Comparison of ENCODE assay signal across 26 mouse cellular contexts in genomic region chr1:33480382-33480781, GRCm38 (mm10).
DNase-seq lines count a peak whose midpoint lies in the region; ATAC-seq and TF ChIP-seq lines count a peak whose summit lies in the region.
"Had no signal": no experiment of that assay in that cellular context is flagged by ENCODE, and none has a peak within 500 bp of the region (broad histone marks: within the 10 kb centered on the region; RNA-seq: fewer than 3 reads in every experiment).

No protein-coding gene starts in this region.

- H3K4me1 ChIP-seq in forebrain, embryonic 13.5 days = no peaks in the 10 kb centered on the region
- no peaks in the 10 kb centered on the region for H3K4me1 ChIP-seq in forebrain, embryonic 16.5 days (replicated peaks; ENCODE audit: control insufficient read depth, insufficient read depth, low read length)
- no peaks in the 10 kb centered on the region for H3K4me1 ChIP-seq in hindbrain, postnatal 0 days (ENCODE audit: insufficient read depth, low read length)
- H3K4me1 ChIP-seq in hindbrain, embryonic 11.5 days (replicated peaks; ENCODE audit: control insufficient read depth, insufficient read depth, low read length) = no peaks in the 10 kb centered on the region
- no peaks in the 10 kb centered on the region for H3K4me1 ChIP-seq in neural tube, embryonic 12.5 days
- no peaks in the 10 kb centered on the region; the same call in 1 of the 2 replicates for H3K4me1 ChIP-seq in neural tube, embryonic 15.5 days
- H3K4me1 ChIP-seq: embryonic facial prominence, embryonic 13.5 days; forebrain, embryonic 10.5 days; limb, embryonic 12.5 days; liver, embryonic 15.5 days; lung, embryonic 15.5 days; stomach, embryonic 15.5 days had no signal

- H3K4me2 ChIP-seq in forebrain, embryonic 13.5 days = no peak overlapping the region
- no peak overlapping the region for H3K4me2 ChIP-seq in forebrain, embryonic 16.5 days (ENCODE audit: low read length)
- H3K4me2 ChIP-seq in hindbrain, postnatal 0 days (ENCODE audit: low read depth, low read length) = no peak overlapping the region
- H3K4me2 ChIP-seq in hindbrain, embryonic 11.5 days (replicated peaks; ENCODE audit: low read depth, low read length) = no peak overlapping the region
- H3K4me2 ChIP-seq in neural tube, embryonic 12.5 days (replicated peaks) = no peak overlapping the region
- no peak overlapping the region for H3K4me2 ChIP-seq in neural tube, embryonic 15.5 days
- H3K4me2 ChIP-seq: embryonic facial prominence, embryonic 13.5 days; limb, embryonic 12.5 days; liver, embryonic 15.5 days; lung, embryonic 15.5 days; stomach, embryonic 15.5 days had no signal

- H3K36me3 ChIP-seq in forebrain, embryonic 13.5 days (ENCODE audit: poor library complexity, severe bottlenecking) = peaks cover 5% of the 10 kb centered on the region; the same call in 1 of the 2 replicates
- H3K36me3 ChIP-seq in forebrain, embryonic 16.5 days (ENCODE audit: control insufficient read depth, insufficient read depth) = no peaks in the 10 kb centered on the region
- H3K36me3 ChIP-seq in hindbrain, postnatal 0 days (ENCODE audit: insufficient read depth, low read length) = no peaks in the 10 kb centered on the region
- no peaks in the 10 kb centered on the region for H3K36me3 ChIP-seq in hindbrain, embryonic 11.5 days (ENCODE audit: control insufficient read depth, insufficient read depth, low read length)
- no peaks in the 10 kb centered on the region for H3K36me3 ChIP-seq in neural tube, embryonic 12.5 days
- no peaks in the 10 kb centered on the region for H3K36me3 ChIP-seq in neural tube, embryonic 15.5 days
- H3K36me3 ChIP-seq: lung, embryonic 15.5 days; stomach, embryonic 15.5 days had no signal

- H3K9ac ChIP-seq in forebrain, embryonic 13.5 days = no peak overlapping the region
- no peak overlapping the region for H3K9ac ChIP-seq in forebrain, embryonic 16.5 days (replicated peaks; ENCODE audit: low read depth, low read length)
- H3K9ac ChIP-seq in hindbrain, postnatal 0 days (replicated peaks; ENCODE audit: low read length) = no peak overlapping the region
- no peak overlapping the region for H3K9ac ChIP-seq in hindbrain, embryonic 11.5 days (ENCODE audit: low read depth, low read length)
- no peak overlapping the region for H3K9ac ChIP-seq in neural tube, embryonic 12.5 days
- no peak overlapping the region for H3K9ac ChIP-seq in neural tube, embryonic 15.5 days (replicated peaks)
- H3K9ac ChIP-seq: embryonic facial prominence, embryonic 13.5 days; limb, embryonic 12.5 days; liver, embryonic 15.5 days; lung, embryonic 15.5 days; stomach, embryonic 15.5 days had no signal

- WGBS in forebrain, embryonic 13.5 days = 78% methylated on average over 7 of the region's 7 CpGs
- WGBS in forebrain, embryonic 16.5 days = 76% methylated on average over 7 of the region's 7 CpGs
- 81% methylated on average over 7 of the region's 7 CpGs for WGBS in hindbrain, postnatal 0 days
- WGBS in hindbrain, embryonic 11.5 days = 92% methylated on average over 7 of the region's 7 CpGs
- WGBS in neural tube, embryonic 12.5 days = 85% methylated on average over 7 of the region's 7 CpGs
- WGBS in neural tube, embryonic 15.5 days = 72% methylated on average over 7 of the region's 7 CpGs

- H3K27me3 ChIP-seq in forebrain, embryonic 13.5 days = no peaks in the 10 kb centered on the region
- H3K27me3 ChIP-seq in forebrain, embryonic 16.5 days (replicated peaks; ENCODE audit: control insufficient read depth, insufficient read depth, low read length) = no peaks in the 10 kb centered on the region
- no peaks in the 10 kb centered on the region for H3K27me3 ChIP-seq in hindbrain, postnatal 0 days (ENCODE audit: insufficient read depth, low read length)
- H3K27me3 ChIP-seq in hindbrain, embryonic 11.5 days (ENCODE audit: control insufficient read depth, insufficient read depth, low read length) = no peaks in the 10 kb centered on the region
- no peaks in the 10 kb centered on the region for H3K27me3 ChIP-seq in neural tube, embryonic 12.5 days (replicated peaks)
- H3K27me3 ChIP-seq in neural tube, embryonic 15.5 days (replicated peaks) = no peaks in the 10 kb centered on the region
- H3K27me3 ChIP-seq: CH12.LX; embryonic facial prominence, embryonic 13.5 days; limb, embryonic 12.5 days; liver, embryonic 15.5 days; lung, embryonic 15.5 days; stomach, embryonic 15.5 days had no signal

- peak; percentile 21; the same call in 1 of the 2 replicates for ATAC-seq in forebrain, embryonic 13.5 days
- no peak for ATAC-seq in forebrain, embryonic 16.5 days
- peak; percentile 40; the same call in 1 of the 2 replicates for ATAC-seq in hindbrain, postnatal 0 days
- ATAC-seq in hindbrain, embryonic 11.5 days (ENCODE audit: low FRiP score) = no peak
- ATAC-seq in neural tube, embryonic 12.5 days (ENCODE audit: low FRiP score, low read depth) = peak; percentile 41; the same call in 1 of the 2 replicates
- ATAC-seq in neural tube, embryonic 15.5 days (ENCODE audit: low FRiP score) = 0 out of 2 replicates have a peak, but pooled peaks have one; percentile 35
- ATAC-seq: intestine, embryonic 16.5 days had no signal

- no peak for TF ChIP-seq CTCF in hindbrain, postnatal 0 days (IDR thresholded peaks at IDR 0.05; ENCODE audit: low read depth)
- TF ChIP-seq CTCF in left cerebral cortex, adult 2 months (IDR thresholded peaks at IDR 0.05) = no peak

- no peak overlapping the region for H3K4me3 ChIP-seq in forebrain, embryonic 13.5 days
- no peak overlapping the region for H3K4me3 ChIP-seq in forebrain, embryonic 16.5 days (replicated peaks; ENCODE audit: low read length)
- no peak overlapping the region for H3K4me3 ChIP-seq in hindbrain, postnatal 0 days (ENCODE audit: low read length)
- H3K4me3 ChIP-seq in hindbrain, embryonic 11.5 days (ENCODE audit: low read depth, low read length) = no peak overlapping the region
- H3K4me3 ChIP-seq in neural tube, embryonic 12.5 days = no peak overlapping the region
- no peak overlapping the region for H3K4me3 ChIP-seq in neural tube, embryonic 15.5 days (replicated peaks)
- H3K4me3 ChIP-seq in left cerebral cortex, adult 2 months = no peak overlapping the region
- H3K4me3 ChIP-seq: embryonic facial prominence, embryonic 13.5 days; forebrain, embryonic 10.5 days; limb, embryonic 12.5 days; liver, embryonic 15.5 days; lung, embryonic 15.5 days; stomach, embryonic 15.5 days had no signal

- intact Hi-C loops in left cerebral cortex, adult 2 months (cut with DNase I) = no loop called here

- no peak for DNase-seq in hindbrain, postnatal 0 days (ENCODE audit: low spot score)
- DNase-seq in hindbrain, embryonic 11.5 days (ENCODE audit: low spot score) = no peak
- no peak for DNase-seq in neural tube, embryonic 10.5 days (ENCODE audit: extremely low spot score, low spot score)
- DNase-seq in left cerebral cortex, adult 2 months (ENCODE audit: extremely low spot score in 1 of 2, low spot score in 2 of 2) = no peak
- DNase-seq: adrenal gland, postnatal 10 days; cerebellum, adult 18-20 months; cerebellum, postnatal 10 days; gastrocnemius, postnatal 14 days; heart, postnatal 14 days; kidney, adult 8-10 months; kidney, postnatal 4 days; layer of hippocampus, adult 9-11 months; right cerebral cortex, postnatal 25 days had no signal

- H3K27ac ChIP-seq in forebrain, embryonic 13.5 days = no peak overlapping the region; the same call in 1 of the 2 replicates
- no peak overlapping the region for H3K27ac ChIP-seq in forebrain, embryonic 16.5 days (ENCODE audit: low read length)
- H3K27ac ChIP-seq in hindbrain, postnatal 0 days = no peak overlapping the region
- no peak overlapping the region for H3K27ac ChIP-seq in hindbrain, embryonic 11.5 days (ENCODE audit: low read depth, low read length)
- H3K27ac ChIP-seq in neural tube, embryonic 12.5 days = no peak overlapping the region
- peak overlapping the region; percentile 10; the same call in 1 of the 2 replicates for H3K27ac ChIP-seq in neural tube, embryonic 15.5 days (replicated peaks)
- no peak overlapping the region for H3K27ac ChIP-seq in left cerebral cortex, adult 2 months
- H3K27ac ChIP-seq: embryonic facial prominence, embryonic 13.5 days; forebrain, embryonic 10.5 days; kidney, postnatal 0 days; limb, embryonic 12.5 days; liver, embryonic 15.5 days; lung, embryonic 15.5 days; stomach, embryonic 15.5 days had no signal

- no peaks in the 10 kb centered on the region for H3K9me3 ChIP-seq in forebrain, embryonic 13.5 days (replicated peaks)
- no peaks in the 10 kb centered on the region for H3K9me3 ChIP-seq in forebrain, embryonic 16.5 days (ENCODE audit: control insufficient read depth, low read length)
- H3K9me3 ChIP-seq in hindbrain, postnatal 0 days (ENCODE audit: low read length) = no peaks in the 10 kb centered on the region
- H3K9me3 ChIP-seq in hindbrain, embryonic 11.5 days (ENCODE audit: control insufficient read depth, low read length) = no peaks in the 10 kb centered on the region
- H3K9me3 ChIP-seq in neural tube, embryonic 12.5 days = no peaks in the 10 kb centered on the region
- no peaks in the 10 kb centered on the region for H3K9me3 ChIP-seq in neural tube, embryonic 15.5 days (replicated peaks)
- H3K9me3 ChIP-seq: embryonic facial prominence, embryonic 13.5 days; forebrain, embryonic 10.5 days; limb, embryonic 12.5 days; liver, embryonic 15.5 days; lung, embryonic 15.5 days; stomach, embryonic 15.5 days had no signal

Comparison
In these comparisons a context has a peak if more than half of its experiments do, and no peak if none do; other contexts are left out.
1. ATAC-seq: peak in forebrain, embryonic 13.5 days (single experiment), hindbrain, postnatal 0 days (single experiment), neural tube, embryonic 12.5 days (single experiment) and neural tube, embryonic 15.5 days (single experiment); none in forebrain, embryonic 16.5 days (single experiment) and hindbrain, embryonic 11.5 days (single experiment).